18 mouse cellular contexts compared by ENCODE assay signal in genomic region chr9:48420437-48420836, GRCm38 (mm10).
"Had no signal": no experiment of that assay in that cellular context is flagged by ENCODE, and none has a peak within 500 bp of the region (broad histone marks: within the 10 kb centered on the region; RNA-seq: fewer than 3 reads in every experiment).

No protein-coding gene starts in this region.

- H3K4me1 ChIP-seq: intestine, embryonic 15.5 days; limb, embryonic 10.5 days; liver, embryonic 15.5 days; midbrain, embryonic 10.5 days; midbrain, embryonic 15.5 days; neural tube, embryonic 12.5 days had no signal

- ATAC-seq: intestine, embryonic 15.5 days; lung, postnatal 0 days; midbrain, embryonic 15.5 days had no signal

- DNase-seq: kidney, adult 18-20 months; kidney, postnatal 10 days; kidney, postnatal 4 days; lung, adult 2 months; lung, postnatal 36 days; retina, postnatal 1 day; right cerebral cortex, postnatal 4 days; thymus, adult 18-20 months; thymus, postnatal 14 days had no signal

- H3K27ac ChIP-seq: intestine, embryonic 15.5 days; layer of hippocampus, adult 2 months; limb, embryonic 10.5 days; liver, embryonic 15.5 days; midbrain, embryonic 10.5 days; midbrain, embryonic 15.5 days; neural tube, embryonic 12.5 days had no signal

- H3K36me3 ChIP-seq: intestine, embryonic 15.5 days; limb, embryonic 10.5 days; liver, embryonic 15.5 days; midbrain, embryonic 10.5 days; midbrain, embryonic 15.5 days; neural tube, embryonic 12.5 days had no signal

- H3K9me3 ChIP-seq: intestine, embryonic 15.5 days; limb, embryonic 10.5 days; liver, embryonic 15.5 days; midbrain, embryonic 10.5 days; midbrain, embryonic 15.5 days; neural tube, embryonic 12.5 days had no signal

- H3K9ac ChIP-seq: intestine, embryonic 15.5 days; liver, embryonic 15.5 days; midbrain, embryonic 15.5 days; neural tube, embryonic 12.5 days had no signal

- H3K27me3 ChIP-seq: intestine, embryonic 15.5 days; midbrain, embryonic 15.5 days; neural tube, embryonic 12.5 days had no signal

- H3K4me3 ChIP-seq: intestine, embryonic 15.5 days; layer of hippocampus, adult 2 months; limb, embryonic 10.5 days; liver, embryonic 15.5 days; midbrain, embryonic 10.5 days; midbrain, embryonic 15.5 days; neural tube, embryonic 12.5 days had no signal

- H3K4me2 ChIP-seq: intestine, embryonic 15.5 days; liver, embryonic 11.5 days; liver, embryonic 15.5 days; midbrain, embryonic 15.5 days; neural tube, embryonic 12.5 days had no signal
